8 mouse cellular contexts compared by ENCODE assay signal in the genomic region with DNA sequence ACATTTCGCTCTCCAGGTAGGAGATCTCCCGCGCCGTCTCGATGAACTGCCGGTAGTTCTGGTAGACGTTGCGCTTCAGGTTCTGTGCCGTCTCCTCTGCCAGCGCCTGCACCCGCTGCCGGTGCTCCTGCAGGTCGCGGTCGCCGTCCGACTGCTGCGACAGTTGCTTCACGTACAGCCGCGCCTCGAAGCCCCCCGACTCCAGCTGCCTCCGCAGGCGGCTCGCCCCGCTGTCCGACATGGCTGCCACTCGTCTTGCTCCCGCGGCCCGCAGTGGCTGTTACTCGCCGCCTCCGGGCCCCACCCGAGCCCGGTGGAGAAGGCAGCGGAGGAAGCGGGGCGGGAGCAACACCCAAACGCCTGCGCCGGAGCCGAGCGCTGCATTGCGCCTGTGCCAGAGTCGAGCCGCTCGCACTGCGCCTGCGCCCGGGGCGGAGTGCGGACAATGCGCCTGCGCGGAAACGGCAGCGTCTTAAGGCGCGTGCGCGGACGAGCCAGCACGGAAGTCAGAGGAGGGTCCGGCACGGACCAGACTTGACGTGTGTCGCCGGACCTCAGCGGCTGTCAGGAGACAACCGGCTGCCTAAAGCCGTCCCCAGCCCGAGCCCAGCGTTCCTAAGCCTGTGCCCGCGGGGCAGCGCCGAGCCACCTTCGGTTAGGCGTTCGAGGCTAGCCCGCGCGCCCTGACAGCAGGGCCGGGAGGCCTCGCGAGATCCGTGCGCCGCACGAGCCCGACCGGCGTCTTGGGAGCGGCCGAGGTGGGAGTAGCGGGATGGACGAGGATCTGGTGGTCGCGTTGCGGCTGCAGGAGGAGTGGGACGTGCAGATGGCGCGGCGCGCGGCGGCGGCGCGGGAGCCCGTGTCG. TPM values are rescaled to one million over a fixed set of nuclear protein-coding genes. Genes with fewer than 3 reads are reported as not detected.
DNase-seq lines count a peak whose midpoint lies in the region; ATAC-seq lines count a peak whose summit lies in the region.

A gene (minus strand): TSS at position 320 of the 865 bp plus-strand sequence.
A gene (plus strand): TSS at position 501 of the 865 bp plus-strand sequence.

- ATAC-seq in megakaryocyte progenitor cell, adult 5-6 weeks (replicated peaks; ENCODE audit: poor library complexity) = peak; percentile 77

- peak; percentile 96 for DNase-seq in adipocyte (ENCODE audit: low spot score)
- DNase-seq in embryo, embryonic 10 days (ENCODE audit: low spot score) = peak; percentile 98
- peak; percentile 99 for DNase-seq in gastrocnemius, postnatal 10 days
- DNase-seq in induced T-regulatory cell, adult 2 months (ENCODE audit: low read depth) = peak; percentile 98
- peak; percentile 85 to 97 for DNase-seq in left cerebral cortex, adult 9 months (ENCODE audit: low spot score in 2 of 2)
- peak; percentile 98 for DNase-seq in right cerebral cortex, postnatal 14 days
- DNase-seq in urinary bladder, postnatal 36 days (ENCODE audit: low spot score in 2 of 2) = peak; percentile 97 to 98

RNA-seq across cellular contexts. Expression of the first gene that starts in this region (rescaled TPM):
- total RNA-seq in gastrocnemius, postnatal 10 days (2021) = 1 to 10 TPM; 8.0 to 8.7 TPM
- total RNA-seq in megakaryocyte progenitor cell, adult 5-6 weeks (2015) = 7.9 and 8.7 TPM in 2 replicates
- 12.8 and 17.7 TPM in 2 replicates for total RNA-seq in megakaryocyte progenitor cell, adult 5-6 weeks (2017)

RNA-seq across cellular contexts. Expression of the second gene that starts in this region (rescaled TPM):
- 10 to 100 TPM in 1 of 2 experiments, 1 to 10 TPM in 1; 9.6 to 10.7 TPM for total RNA-seq in gastrocnemius, postnatal 10 days (2021)
- 15.7 and 19.1 TPM in 2 replicates for total RNA-seq in megakaryocyte progenitor cell, adult 5-6 weeks (2015)
- 19.6 and 25.5 TPM in 2 replicates for total RNA-seq in megakaryocyte progenitor cell, adult 5-6 weeks (2017)

Comparison
In these comparisons a context has a peak if more than half of its experiments do, and no peak if none do; other contexts are left out.
1. Peak in every context shown above with its lines: DNase-seq and ATAC-seq.